Mouse (Mus musculus) urinary bladder, postnatal 25 days (tissue): ENCODE results near the gene Vmn1r59.
"Not testable (repeated sequence)": the region's sequence is repeated elsewhere in the genome, so short reads cannot be mapped to it uniquely, and the experiment has no call there.

Source experiments
- DNase-seq: peaks from one replicate; pipeline ENCODE4 v3.0.0; 2022; ENCODE audit warnings: low spot score

Vmn1r59 gene

GRCm38 (mm10) chr7:5456674-5457073 lies at the start of gene Vmn1r59:
Gene Vmn1r59 (minus strand): TSS chr7:5456774.
- no peak for DNase-seq

GRCm38 (mm10) chr7:5493856-5494255 lies 37.3 kb upstream of the Vmn1r59 start, which contains the start of gene Vmn2r28:
Gene Vmn2r28 (minus strand): TSS chr7:5493956.
- DNase-seq: not testable (repeated sequence)

GRCm38 (mm10) chr7:5454011-5454410 lies 2.6 kb downstream of the Vmn1r59 start:
- DNase-seq: not testable (repeated sequence)

- DNase-seq: no peak
Observed at GRCm38 (mm10) chr7:5448627-5449026, 7.9 kb downstream of the Vmn1r59 start.

- not testable (repeated sequence) for DNase-seq
Observed at GRCm38 (mm10) chr7:5413296-5413695, 43.3 kb downstream of the Vmn1r59 start, which contains the start of gene Vmn1r58. Gene Vmn1r58 (minus strand): TSS chr7:5413396.

- no peak for DNase-seq
Observed at GRCm38 (mm10) chr7:5406201-5406600, 50.4 kb downstream of the Vmn1r59 start.
